Mouse (Mus musculus): Measurements from ENCODE around the gene Spocd1. TPM values are rescaled to one million over a fixed set of nuclear protein-coding genes. Genes with fewer than 3 reads are reported as not detected.
A peak's percentile ranks its signal among the peaks of the same experiment; 100 is the strongest.

Spocd1 gene
- polyA plus RNA-seq, 1 experiment from 2014 or later = not detected

- ATAC-seq (ENCODE audit: low FRiP score, low TSS enrichment) = peak; percentile 8; the same call in 1 of the 2 replicates
- H3K36me3 ChIP-seq (ENCODE audit: control insufficient read depth, insufficient read depth, low read length) = no peaks in the 10 kb centered on the region
- no peak overlapping the region for H3K27ac ChIP-seq (ENCODE audit: low read depth, low read length)
- H3K9ac ChIP-seq (ENCODE audit: low read depth, low read length) = peak overlapping the region; percentile 67; the same call in 1 of the 2 replicates
- under 1% methylated on average over 57 of the region's 58 CpGs for WGBS
- H3K9me3 ChIP-seq (ENCODE audit: control insufficient read depth, low read length) = no peaks in the 10 kb centered on the region
- H3K27me3 ChIP-seq (ENCODE audit: control insufficient read depth, insufficient read depth, low read length) = peaks cover 44% of the 10 kb centered on the region
- H3K4me2 ChIP-seq (replicated peaks; ENCODE audit: low read depth, low read length) = peak overlapping the region; percentile 99
- peaks cover 54% of the 10 kb centered on the region for H3K4me1 ChIP-seq (ENCODE audit: control insufficient read depth, insufficient read depth, low read length)
- peak overlapping the region; percentile 61 for H3K4me3 ChIP-seq (ENCODE audit: low read length)
Measured at GRCm38 (mm10) chr4:129985671-129986441, 56.8 kb downstream of the Spocd1 start.

GRCm38 (mm10) chr4:129987825-129988504 lies 58.9 kb downstream of the Spocd1 start:
- Histone ChIP-seq H3K9me3 (ENCODE audit: control insufficient read depth, low read length) (no peaks in the 10 kb centered on the region), H3K4me1 (ENCODE audit: control insufficient read depth, insufficient read depth, low read length) (peaks cover 38% of the 10 kb centered on the region), H3K27me3 (ENCODE audit: control insufficient read depth, insufficient read depth, low read length) (peaks cover 38% of the 10 kb centered on the region), H3K36me3 (ENCODE audit: control insufficient read depth, insufficient read depth, low read length) (peaks cover 3% of the 10 kb centered on the region; the same call in 1 of the 2 replicates), H3K4me2 (replicated peaks; ENCODE audit: low read depth, low read length) (peak overlapping the region; percentile 80), H3K9ac (ENCODE audit: low read depth, low read length) (peak overlapping the region; percentile 50), H3K27ac (ENCODE audit: low read depth, low read length) (no peak overlapping the region), H3K4me3 (ENCODE audit: low read length) (peak overlapping the region; percentile 48)
- under 1% methylated on average over 53 of the region's 53 CpGs for WGBS
- ATAC-seq (ENCODE audit: low FRiP score, low TSS enrichment) = peak; percentile 15; the same call in 1 of the 2 replicates

GRCm38 (mm10) chr4:129989925-129990324 lies 60.9 kb downstream of the Spocd1 start:
- Histone ChIP-seq H3K9me3 (ENCODE audit: control insufficient read depth, low read length) (no peaks in the 10 kb centered on the region), H3K27me3 (ENCODE audit: control insufficient read depth, insufficient read depth, low read length) (peaks cover 33% of the 10 kb centered on the region), H3K36me3 (ENCODE audit: control insufficient read depth, insufficient read depth, low read length) (peaks cover 3% of the 10 kb centered on the region; the same call in 1 of the 2 replicates), H3K27ac (ENCODE audit: low read depth, low read length) (no peak overlapping the region), H3K4me1 (ENCODE audit: control insufficient read depth, insufficient read depth, low read length) (peaks cover 23% of the 10 kb centered on the region), H3K9ac (ENCODE audit: low read depth, low read length) (no peak overlapping the region), H3K4me2 (replicated peaks; ENCODE audit: low read depth, low read length) (no peak overlapping the region), H3K4me3 (ENCODE audit: low read length) (no peak overlapping the region)
- ATAC-seq (ENCODE audit: low FRiP score, low TSS enrichment) = no peak
- 81% methylated on average over 4 of the region's 4 CpGs for whole genome bisulfite sequencing

- 64% methylated on average over 16 of the region's 16 CpGs for WGBS
- Histone ChIP-seq H3K9ac (ENCODE audit: low read depth, low read length) (no peak overlapping the region), H3K4me3 (ENCODE audit: low read length) (no peak overlapping the region), H3K9me3 (ENCODE audit: control insufficient read depth, low read length) (no peaks in the 10 kb centered on the region), H3K4me2 (replicated peaks; ENCODE audit: low read depth, low read length) (no peak overlapping the region), H3K27ac (ENCODE audit: low read depth, low read length) (no peak overlapping the region), H3K27me3 (ENCODE audit: control insufficient read depth, insufficient read depth, low read length) (peaks cover 12% of the 10 kb centered on the region), H3K36me3 (ENCODE audit: control insufficient read depth, insufficient read depth, low read length) (peaks cover 3% of the 10 kb centered on the region; the same call in 1 of the 2 replicates), H3K4me1 (ENCODE audit: control insufficient read depth, insufficient read depth, low read length) (peaks cover 5% of the 10 kb centered on the region; the same call in 1 of the 2 replicates)
- ATAC-seq (ENCODE audit: low FRiP score, low TSS enrichment) = no peak
Measured at GRCm38 (mm10) chr4:129992720-129993119, 63.7 kb downstream of the Spocd1 start.

- no peak overlapping the region for H3K27ac ChIP-seq (ENCODE audit: low read depth, low read length)
- ATAC-seq (ENCODE audit: low FRiP score, low TSS enrichment) = no peak
- H3K9ac ChIP-seq (ENCODE audit: low read depth, low read length) = no peak overlapping the region
- WGBS = 81% methylated on average over 5 of the region's 5 CpGs
- H3K4me2 ChIP-seq (replicated peaks; ENCODE audit: low read depth, low read length) = no peak overlapping the region
- H3K4me3 ChIP-seq (ENCODE audit: low read length) = no peak overlapping the region
- H3K36me3 ChIP-seq (ENCODE audit: control insufficient read depth, insufficient read depth, low read length) = peaks cover 3% of the 10 kb centered on the region; the same call in 1 of the 2 replicates
- peaks cover 12% of the 10 kb centered on the region for H3K27me3 ChIP-seq (ENCODE audit: control insufficient read depth, insufficient read depth, low read length)
- peaks cover under 1% of the 10 kb centered on the region; the same call in 1 of the 2 replicates for H3K4me1 ChIP-seq (ENCODE audit: control insufficient read depth, insufficient read depth, low read length)
- H3K9me3 ChIP-seq (ENCODE audit: control insufficient read depth, low read length) = no peaks in the 10 kb centered on the region
Measured at GRCm38 (mm10) chr4:129993213-129993612, 64.2 kb downstream of the Spocd1 start.

GRCm38 (mm10) chr4:129993944-129994695 lies 65.1 kb downstream of the Spocd1 start:
- Histone ChIP-seq H3K9ac (ENCODE audit: low read depth, low read length) (no peak overlapping the region), H3K4me2 (replicated peaks; ENCODE audit: low read depth, low read length) (no peak overlapping the region), H3K4me1 (ENCODE audit: control insufficient read depth, insufficient read depth, low read length) (no peaks in the 10 kb centered on the region), H3K27ac (ENCODE audit: low read depth, low read length) (no peak overlapping the region), H3K9me3 (ENCODE audit: control insufficient read depth, low read length) (no peaks in the 10 kb centered on the region), H3K36me3 (ENCODE audit: control insufficient read depth, insufficient read depth, low read length) (peaks cover 3% of the 10 kb centered on the region; the same call in 1 of the 2 replicates), H3K27me3 (ENCODE audit: control insufficient read depth, insufficient read depth, low read length) (peaks cover 14% of the 10 kb centered on the region; the same call in 1 of the 2 replicates), H3K4me3 (ENCODE audit: low read length) (no peak overlapping the region)
- 72% methylated on average over 16 of the region's 16 CpGs for WGBS
- ATAC-seq (ENCODE audit: low FRiP score, low TSS enrichment) = no peak

- Histone ChIP-seq H3K27ac (ENCODE audit: low read depth, low read length) (no peak overlapping the region), H3K27me3 (ENCODE audit: control insufficient read depth, insufficient read depth, low read length) (peaks cover 14% of the 10 kb centered on the region; the same call in 1 of the 2 replicates)
- WGBS = 85% methylated on average over 5 of the region's 5 CpGs
Measured at GRCm38 (mm10) chr4:129994728-129995127, 65.7 kb downstream of the Spocd1 start.

GRCm38 (mm10) chr4:129995255-129995654 lies 66.2 kb downstream of the Spocd1 start:
- Histone ChIP-seq H3K4me3 (ENCODE audit: low read length) (no peak overlapping the region), H3K9ac (ENCODE audit: low read depth, low read length) (no peak overlapping the region), H3K27ac (ENCODE audit: low read depth, low read length) (no peak overlapping the region), H3K36me3 (ENCODE audit: control insufficient read depth, insufficient read depth, low read length) (peaks cover 3% of the 10 kb centered on the region; the same call in 1 of the 2 replicates), H3K4me1 (ENCODE audit: control insufficient read depth, insufficient read depth, low read length) (peaks cover under 1% of the 10 kb centered on the region; the same call in 1 of the 2 replicates), H3K4me2 (replicated peaks; ENCODE audit: low read depth, low read length) (no peak overlapping the region), H3K9me3 (ENCODE audit: control insufficient read depth, low read length) (no peaks in the 10 kb centered on the region), H3K27me3 (ENCODE audit: control insufficient read depth, insufficient read depth, low read length) (peaks cover 14% of the 10 kb centered on the region; the same call in 1 of the 2 replicates)
- 70% methylated on average over 8 of the region's 8 CpGs for WGBS
- no peak for ATAC-seq (ENCODE audit: low FRiP score, low TSS enrichment)

More at GRCm38 (mm10) chr4:129994728-129995127, 65.7 kb downstream of the Spocd1 start:
- Histone ChIP-seq H3K9me3 (ENCODE audit: control insufficient read depth, low read length) (no peaks in the 10 kb centered on the region), H3K4me2 (replicated peaks; ENCODE audit: low read depth, low read length) (no peak overlapping the region), H3K4me1 (ENCODE audit: control insufficient read depth, insufficient read depth, low read length) (no peaks in the 10 kb centered on the region), H3K36me3 (ENCODE audit: control insufficient read depth, insufficient read depth, low read length) (peaks cover 3% of the 10 kb centered on the region; the same call in 1 of the 2 replicates), H3K4me3 (ENCODE audit: low read length) (no peak overlapping the region), H3K9ac (ENCODE audit: low read depth, low read length) (no peak overlapping the region)
- ATAC-seq (ENCODE audit: low FRiP score, low TSS enrichment) = no peak
